Mouse (Mus musculus): ENCODE measurements around the gene Rpl18. TPM values are rescaled to one million over a fixed set of nuclear protein-coding genes. Genes with fewer than 3 reads are reported as not detected.

The Rpl18 gene
- total RNA-seq, 1 experiment = 3,487 TPM

DNA sequence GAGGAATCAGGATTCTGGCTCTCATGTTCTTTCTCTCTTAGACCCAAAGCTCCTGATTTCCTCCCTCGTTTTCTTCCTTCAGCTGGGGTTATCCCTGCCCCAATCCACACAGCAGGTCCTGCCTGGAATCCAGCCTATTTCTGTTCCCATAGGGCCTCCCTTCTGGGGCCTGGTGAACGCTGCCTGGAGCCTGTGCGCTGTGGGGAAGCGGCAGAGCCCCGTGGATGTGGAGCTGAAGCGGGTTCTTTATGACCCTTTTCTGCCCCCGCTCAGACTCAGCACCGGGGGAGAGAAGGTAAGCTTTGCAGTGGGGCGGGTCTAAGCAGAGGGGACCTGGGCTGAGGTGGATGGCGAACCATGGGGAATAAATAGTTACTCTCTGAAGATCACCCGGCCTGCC lies 14.2 kb upstream of the Rpl18 start:
- DNase-seq (ENCODE audit: low read depth, low spot score) = no peak
- peaks cover 0 to 12% of the 10 kb centered on the region in 2 experiments; a peak in 2 of 4 replicates for H3K4me1 ChIP-seq (ENCODE audit: control insufficient read depth in 2 of 2, insufficient read depth in 2 of 2, low read length in 2 of 2, poor library complexity in 1 of 2)
- no peaks in the 10 kb centered on the region for H3K9me3 ChIP-seq (ENCODE audit: control insufficient read depth, insufficient read depth, low read depth, low read length)
- no peaks in the 10 kb centered on the region for H3K36me3 ChIP-seq (ENCODE audit: control insufficient read depth, insufficient read depth, low read length, poor library complexity, severe bottlenecking)
- H3K27ac ChIP-seq (ENCODE audit: insufficient read depth, low read depth, low read length, poor library complexity, severe bottlenecking) = no peak overlapping the region
- TF ChIP-seq ZC3H11A (IDR thresholded peaks at IDR 0.05; ENCODE audit: borderline replicate concordance, low read depth, low read length) (no peak), MAFK (IDR thresholded peaks at IDR 0.05; ENCODE audit: insufficient read depth, low read depth, low read length) (no peak), CHD2 (IDR thresholded peaks at IDR 0.05; ENCODE audit: low read depth, low read length) (no peak), ZNF384 (IDR thresholded peaks at IDR 0.05; ENCODE audit: low read depth, low read length) (no peak), HCFC1 (IDR thresholded peaks at IDR 0.05; ENCODE audit: borderline replicate concordance, insufficient read depth, low read length) (no peak)
- in situ Hi-C loops (cut with MboI; ENCODE audit: low sequenced_read_pairs in 2 of 2, unreplicated experiment in 2 of 2) = no loop called here
- peak overlapping the region; percentile 41 to 53; a peak in 3 of 4 replicates for H3K4me3 ChIP-seq (ENCODE audit: insufficient read depth in 1 of 2, low read depth in 1 of 2, low read length in 2 of 2, poor library complexity in 1 of 2, severe bottlenecking in 1 of 2)
- peak overlapping the region; percentile 59; the same call in 1 of the 2 replicates for H3K9ac ChIP-seq (ENCODE audit: insufficient read depth, low read depth, low read length, poor library complexity, severe bottlenecking)

- TF ChIP-seq ZNF384 (IDR thresholded peaks at IDR 0.05; ENCODE audit: low read depth, low read length) (no peak), MAFK (IDR thresholded peaks at IDR 0.05; ENCODE audit: insufficient read depth, low read depth, low read length) (no peak), CHD2 (IDR thresholded peaks at IDR 0.05; ENCODE audit: low read depth, low read length) (no peak), ZC3H11A (IDR thresholded peaks at IDR 0.05; ENCODE audit: borderline replicate concordance, low read depth, low read length) (no peak), HCFC1 (IDR thresholded peaks at IDR 0.05; ENCODE audit: borderline replicate concordance, insufficient read depth, low read length) (no peak)
- Histone ChIP-seq H3K4me3 (ENCODE audit: insufficient read depth in 1 of 2, low read depth in 1 of 2, low read length in 2 of 2, poor library complexity in 1 of 2, severe bottlenecking in 1 of 2) (no peak overlapping the region), H3K9ac (ENCODE audit: insufficient read depth, low read depth, low read length, poor library complexity, severe bottlenecking) (peak overlapping the region; percentile 18; the same call in 1 of the 2 replicates), H3K36me3 (ENCODE audit: control insufficient read depth, insufficient read depth, low read length, poor library complexity, severe bottlenecking) (no peaks in the 10 kb centered on the region), H3K4me1 (ENCODE audit: control insufficient read depth in 2 of 2, insufficient read depth in 2 of 2, low read length in 2 of 2, poor library complexity in 1 of 2) (peaks cover 0 to 12% of the 10 kb centered on the region in 2 experiments; a peak in 2 of 4 replicates), H3K27ac (ENCODE audit: insufficient read depth, low read depth, low read length, poor library complexity, severe bottlenecking) (no peak overlapping the region), H3K9me3 (ENCODE audit: control insufficient read depth, insufficient read depth, low read depth, low read length) (no peaks in the 10 kb centered on the region)
- in situ Hi-C loops (cut with MboI; ENCODE audit: low sequenced_read_pairs in 2 of 2, unreplicated experiment in 2 of 2) = no loop called here
- DNase-seq (ENCODE audit: low read depth, low spot score) = no peak
Measured at GRCm38 (mm10) chr7:45701607-45702006, 13.7 kb upstream of the Rpl18 start.

- Histone ChIP-seq H3K9me3 (ENCODE audit: control insufficient read depth, insufficient read depth, low read depth, low read length) (no peaks in the 10 kb centered on the region), H3K9ac (ENCODE audit: insufficient read depth, low read depth, low read length, poor library complexity, severe bottlenecking) (no peak overlapping the region), H3K4me3 (ENCODE audit: insufficient read depth in 1 of 2, low read depth in 1 of 2, low read length in 2 of 2, poor library complexity in 1 of 2, severe bottlenecking in 1 of 2) (no peak overlapping the region), H3K36me3 (ENCODE audit: control insufficient read depth, insufficient read depth, low read length, poor library complexity, severe bottlenecking) (no peaks in the 10 kb centered on the region), H3K27ac (ENCODE audit: insufficient read depth, low read depth, low read length, poor library complexity, severe bottlenecking) (no peak overlapping the region), H3K4me1 (ENCODE audit: control insufficient read depth in 2 of 2, insufficient read depth in 2 of 2, low read length in 2 of 2, poor library complexity in 1 of 2) (peaks cover 0 to 14% of the 10 kb centered on the region in 2 experiments; a peak in 2 of 4 replicates)
- TF ChIP-seq HCFC1 (IDR thresholded peaks at IDR 0.05; ENCODE audit: borderline replicate concordance, insufficient read depth, low read length) = no peak
- no peak for TF ChIP-seq MAFK (IDR thresholded peaks at IDR 0.05; ENCODE audit: insufficient read depth, low read depth, low read length)
- no peak for TF ChIP-seq ZNF384 (IDR thresholded peaks at IDR 0.05; ENCODE audit: low read depth, low read length)
- TF ChIP-seq ZC3H11A (IDR thresholded peaks at IDR 0.05; ENCODE audit: borderline replicate concordance, low read depth, low read length) = no peak
- TF ChIP-seq CHD2 (IDR thresholded peaks at IDR 0.05; ENCODE audit: low read depth, low read length) = no peak
- no peak for DNase-seq (ENCODE audit: low read depth, low spot score)
- in situ Hi-C loops (cut with MboI; ENCODE audit: low sequenced_read_pairs in 2 of 2, unreplicated experiment in 2 of 2) = no loop called here
Measured at GRCm38 (mm10) chr7:45702316-45702715, 12.9 kb upstream of the Rpl18 start.

DNA sequence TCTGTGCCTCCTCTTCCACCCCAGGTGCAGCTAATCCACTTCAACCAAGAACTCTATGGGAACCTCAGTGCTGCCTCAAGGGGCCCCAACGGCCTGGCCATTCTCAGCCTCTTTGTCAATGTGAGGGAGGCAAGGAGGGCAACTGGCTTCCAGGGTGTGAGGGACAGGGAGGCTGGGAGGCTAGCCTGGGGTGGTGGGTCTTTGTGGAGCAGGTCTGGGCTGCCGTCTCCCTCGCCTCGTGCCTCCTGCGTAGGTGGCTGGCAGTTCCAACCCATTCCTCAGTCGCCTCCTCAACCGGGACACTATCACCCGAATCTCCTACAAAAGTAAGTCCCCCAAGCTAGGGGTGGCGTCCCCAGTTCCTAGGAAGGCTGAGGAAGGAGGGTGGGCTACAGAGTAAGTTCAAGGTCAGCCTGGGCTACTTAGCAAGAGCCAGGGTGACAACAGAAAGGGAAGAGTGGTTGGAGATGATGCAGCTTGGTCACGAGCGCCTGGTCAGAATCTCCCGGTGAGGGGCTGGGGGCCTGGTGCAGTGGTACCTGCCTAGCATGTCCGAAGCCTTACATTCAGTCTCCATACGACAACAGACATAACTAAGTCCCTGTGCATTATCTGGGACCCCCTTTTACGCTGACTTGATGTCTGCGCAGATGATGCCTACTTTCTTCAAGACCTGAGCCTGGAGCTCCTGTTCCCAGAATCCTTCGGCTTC lies 12.3 kb upstream of the Rpl18 start:
- Histone ChIP-seq H3K4me3 (ENCODE audit: insufficient read depth in 1 of 2, low read depth in 1 of 2, low read length in 2 of 2, poor library complexity in 1 of 2, severe bottlenecking in 1 of 2) (no peak overlapping the region), H3K4me1 (ENCODE audit: control insufficient read depth in 2 of 2, insufficient read depth in 2 of 2, low read length in 2 of 2, poor library complexity in 1 of 2) (peaks cover 1 to 14% of the 10 kb centered on the region in 2 experiments; a peak in 3 of 4 replicates), H3K36me3 (ENCODE audit: control insufficient read depth, insufficient read depth, low read length, poor library complexity, severe bottlenecking) (no peaks in the 10 kb centered on the region), H3K27ac (ENCODE audit: insufficient read depth, low read depth, low read length, poor library complexity, severe bottlenecking) (no peak overlapping the region), H3K9me3 (ENCODE audit: control insufficient read depth, insufficient read depth, low read depth, low read length) (no peaks in the 10 kb centered on the region), H3K9ac (ENCODE audit: insufficient read depth, low read depth, low read length, poor library complexity, severe bottlenecking) (no peak overlapping the region)
- no peak for DNase-seq (ENCODE audit: low read depth, low spot score)
- in situ Hi-C loops (cut with MboI; ENCODE audit: low sequenced_read_pairs in 2 of 2, unreplicated experiment in 2 of 2) = no loop called here
- TF ChIP-seq ZNF384 (IDR thresholded peaks at IDR 0.05; ENCODE audit: low read depth, low read length) (no peak), ZC3H11A (IDR thresholded peaks at IDR 0.05; ENCODE audit: borderline replicate concordance, low read depth, low read length) (no peak), CHD2 (IDR thresholded peaks at IDR 0.05; ENCODE audit: low read depth, low read length) (no peak), HCFC1 (IDR thresholded peaks at IDR 0.05; ENCODE audit: borderline replicate concordance, insufficient read depth, low read length) (no peak), MAFK (IDR thresholded peaks at IDR 0.05; ENCODE audit: insufficient read depth, low read depth, low read length) (no peak)
